Mouse (Mus musculus): ENCODE results near the gene Tspear.

Tspear gene

GRCm38 (mm10) chr10:77685895-77686664 lies at the start of gene Tspear:
Gene Tspear (plus strand): TSS chr10:77686569.
- DNase-seq (ENCODE audit: low read depth, low spot score), result no peak
- Histone ChIP-seq H3K36me3 (ENCODE audit: control insufficient read depth, insufficient read depth, low read length, poor library complexity, severe bottlenecking) (no peaks in the 10 kb centered on the region), H3K27me3 (ENCODE audit: control insufficient read depth, insufficient read depth, low read length, poor library complexity, severe bottlenecking) (no peaks in the 10 kb centered on the region)

GRCm38 (mm10) chr10:77638956-77639355 lies 47.4 kb upstream of the Tspear start:
- no peaks in the 10 kb centered on the region for H3K27me3 ChIP-seq (ENCODE audit: control insufficient read depth, insufficient read depth, low read length, poor library complexity, severe bottlenecking)
- peaks cover 5% of the 10 kb centered on the region for H3K36me3 ChIP-seq (ENCODE audit: control insufficient read depth, insufficient read depth, low read length, poor library complexity, severe bottlenecking)
- no peak for DNase-seq (ENCODE audit: low read depth, low spot score)

- peaks cover 8% of the 10 kb centered on the region for H3K36me3 ChIP-seq (ENCODE audit: control insufficient read depth, insufficient read depth, low read length, poor library complexity, severe bottlenecking)
- no peaks in the 10 kb centered on the region for H3K27me3 ChIP-seq (ENCODE audit: control insufficient read depth, insufficient read depth, low read length, poor library complexity, severe bottlenecking)
- no peak for DNase-seq (ENCODE audit: low read depth, low spot score)
Measured at GRCm38 (mm10) chr10:77643160-77643559, 43.2 kb upstream of the Tspear start.

GRCm38 (mm10) chr10:77645571-77645970 lies 40.8 kb upstream of the Tspear start:
- DNase-seq (ENCODE audit: low read depth, low spot score), result no peak
- H3K36me3 ChIP-seq (ENCODE audit: control insufficient read depth, insufficient read depth, low read length, poor library complexity, severe bottlenecking), result peaks cover 8% of the 10 kb centered on the region
- H3K27me3 ChIP-seq (ENCODE audit: control insufficient read depth, insufficient read depth, low read length, poor library complexity, severe bottlenecking), result no peaks in the 10 kb centered on the region

GRCm38 (mm10) chr10:77647461-77647860 lies 38.9 kb upstream of the Tspear start:
- Histone ChIP-seq H3K27me3 (ENCODE audit: control insufficient read depth, insufficient read depth, low read length, poor library complexity, severe bottlenecking) (no peaks in the 10 kb centered on the region), H3K36me3 (ENCODE audit: control insufficient read depth, insufficient read depth, low read length, poor library complexity, severe bottlenecking) (peaks cover 8% of the 10 kb centered on the region)
- no peak for DNase-seq (ENCODE audit: low read depth, low spot score)

GRCm38 (mm10) chr10:77647901-77648300 lies 38.5 kb upstream of the Tspear start:
- no peak for DNase-seq (ENCODE audit: low read depth, low spot score)
- Histone ChIP-seq H3K36me3 (ENCODE audit: control insufficient read depth, insufficient read depth, low read length, poor library complexity, severe bottlenecking) (peaks cover 6% of the 10 kb centered on the region), H3K27me3 (ENCODE audit: control insufficient read depth, insufficient read depth, low read length, poor library complexity, severe bottlenecking) (no peaks in the 10 kb centered on the region)

GRCm38 (mm10) chr10:77652046-77652445 lies 34.3 kb upstream of the Tspear start:
- Histone ChIP-seq H3K27me3 (ENCODE audit: control insufficient read depth, insufficient read depth, low read length, poor library complexity, severe bottlenecking) (no peaks in the 10 kb centered on the region), H3K36me3 (ENCODE audit: control insufficient read depth, insufficient read depth, low read length, poor library complexity, severe bottlenecking) (no peaks in the 10 kb centered on the region)
- DNase-seq (ENCODE audit: low read depth, low spot score), result no peak

GRCm38 (mm10) chr10:77658286-77658994 lies 27.9 kb upstream of the Tspear start:
- Histone ChIP-seq H3K27me3 (ENCODE audit: control insufficient read depth, insufficient read depth, low read length, poor library complexity, severe bottlenecking) (no peaks in the 10 kb centered on the region; the same call in 1 of the 2 replicates), H3K36me3 (ENCODE audit: control insufficient read depth, insufficient read depth, low read length, poor library complexity, severe bottlenecking) (no peaks in the 10 kb centered on the region)
- DNase-seq (ENCODE audit: low read depth, low spot score), result no peak

- Histone ChIP-seq H3K36me3 (ENCODE audit: control insufficient read depth, insufficient read depth, low read length, poor library complexity, severe bottlenecking) (no peaks in the 10 kb centered on the region), H3K27me3 (ENCODE audit: control insufficient read depth, insufficient read depth, low read length, poor library complexity, severe bottlenecking) (no peaks in the 10 kb centered on the region; the same call in 1 of the 2 replicates)
- DNase-seq (ENCODE audit: low read depth, low spot score), result no peak
Measured at GRCm38 (mm10) chr10:77663949-77664665, 22.3 kb upstream of the Tspear start.

- Histone ChIP-seq H3K27me3 (ENCODE audit: control insufficient read depth, insufficient read depth, low read length, poor library complexity, severe bottlenecking) (no peaks in the 10 kb centered on the region), H3K36me3 (ENCODE audit: control insufficient read depth, insufficient read depth, low read length, poor library complexity, severe bottlenecking) (no peaks in the 10 kb centered on the region)
- no peak for DNase-seq (ENCODE audit: low read depth, low spot score)
Measured at GRCm38 (mm10) chr10:77666342-77666741, 20.0 kb upstream of the Tspear start.

- Histone ChIP-seq H3K27me3 (ENCODE audit: control insufficient read depth, insufficient read depth, low read length, poor library complexity, severe bottlenecking) (no peaks in the 10 kb centered on the region), H3K36me3 (ENCODE audit: control insufficient read depth, insufficient read depth, low read length, poor library complexity, severe bottlenecking) (no peaks in the 10 kb centered on the region)
- DNase-seq (ENCODE audit: low read depth, low spot score), result no peak
Measured at GRCm38 (mm10) chr10:77667402-77667801, 19.0 kb upstream of the Tspear start.

GRCm38 (mm10) chr10:77670710-77671109 lies 15.7 kb upstream of the Tspear start:
- DNase-seq (ENCODE audit: low read depth, low spot score), result no peak

GRCm38 (mm10) chr10:77671519-77671918 lies 14.8 kb upstream of the Tspear start:
- H3K27me3 ChIP-seq (ENCODE audit: control insufficient read depth, insufficient read depth, low read length, poor library complexity, severe bottlenecking), result peaks cover 2% of the 10 kb centered on the region; the same call in 1 of the 2 replicates
- no peak for DNase-seq (ENCODE audit: low read depth, low spot score)
- H3K36me3 ChIP-seq (ENCODE audit: control insufficient read depth, insufficient read depth, low read length, poor library complexity, severe bottlenecking), result no peaks in the 10 kb centered on the region

More at GRCm38 (mm10) chr10:77670710-77671109, 15.7 kb upstream of the Tspear start:
- no peaks in the 10 kb centered on the region for H3K36me3 ChIP-seq (ENCODE audit: control insufficient read depth, insufficient read depth, low read length, poor library complexity, severe bottlenecking)
- H3K27me3 ChIP-seq (ENCODE audit: control insufficient read depth, insufficient read depth, low read length, poor library complexity, severe bottlenecking), result no peaks in the 10 kb centered on the region

GRCm38 (mm10) chr10:77673765-77674164 lies 12.6 kb upstream of the Tspear start:
- peaks cover 2% of the 10 kb centered on the region; the same call in 1 of the 2 replicates for H3K27me3 ChIP-seq (ENCODE audit: control insufficient read depth, insufficient read depth, low read length, poor library complexity, severe bottlenecking)

GRCm38 (mm10) chr10:77677562-77677961 lies 8.8 kb upstream of the Tspear start:
- Histone ChIP-seq H3K27me3 (ENCODE audit: control insufficient read depth, insufficient read depth, low read length, poor library complexity, severe bottlenecking) (peaks cover 2% of the 10 kb centered on the region; the same call in 1 of the 2 replicates), H3K36me3 (ENCODE audit: control insufficient read depth, insufficient read depth, low read length, poor library complexity, severe bottlenecking) (no peaks in the 10 kb centered on the region)
- peak; percentile 40 for DNase-seq (ENCODE audit: low read depth, low spot score)

More at GRCm38 (mm10) chr10:77673765-77674164, 12.6 kb upstream of the Tspear start:
- peak; percentile 83 for DNase-seq (ENCODE audit: low read depth, low spot score)
- H3K36me3 ChIP-seq (ENCODE audit: control insufficient read depth, insufficient read depth, low read length, poor library complexity, severe bottlenecking), result no peaks in the 10 kb centered on the region

All from splenic B cell, adult 2 months (primary cell).